Mouse (Mus musculus) neural tube, embryonic 12.5 days (tissue): ENCODE measurements around the gene Stpg4. TPM values are rescaled to one million over a fixed set of nuclear protein-coding genes. Genes with fewer than 3 reads are reported as not detected.

Experiments
- ATAC-seq: fragments of 200-750 bp; cut with Nextera tagmentation; 2 replicates; pipeline ENCODE4 v1.8.0; 2017; ENCODE audit warnings: low read depth, mild to moderate bottlenecking, moderate TSS enrichment, moderate library complexity; ENCODE audit not compliant: low FRiP score
- H3K27ac ChIP-seq: fragments of 300-500 bp; sonication (generic); 2 replicates; pipeline ENCODE4 v1.5.1; 2016
- H3K27me3 ChIP-seq: fragments of 300-500 bp; sonication (generic); replicated peaks from 2 replicates; pipeline ENCODE4 v1.6.1; 2016; ENCODE audit warnings: mild to moderate bottlenecking
- H3K36me3 ChIP-seq: fragments of 300-500 bp; sonication (generic); 2 replicates; pipeline ENCODE4 v1.6.1; 2016; ENCODE audit warnings: mild to moderate bottlenecking
- H3K4me1 ChIP-seq: fragments of 300-500 bp; sonication (generic); 2 replicates; pipeline ENCODE4 v1.6.1; 2016
- H3K4me2 ChIP-seq: fragments of 300-500 bp; sonication (generic); replicated peaks from 2 replicates; pipeline ENCODE4 v1.6.1; 2016; ENCODE audit warnings: mild to moderate bottlenecking
- H3K4me3 ChIP-seq: fragments of 300-500 bp; sonication (generic); 2 replicates; pipeline ENCODE4 v1.5.1; 2016
- H3K9ac ChIP-seq: fragments of 300-500 bp; sonication (generic); 2 replicates; pipeline ENCODE4 v1.6.1; 2016; ENCODE audit warnings: mild to moderate bottlenecking
- H3K9me3 ChIP-seq: fragments of 300-500 bp; sonication (generic); 2 replicates; pipeline ENCODE4 v1.6.1; 2016; ENCODE audit warnings: mild to moderate bottlenecking
- WGBS: fragments of 180-500 bp; shearing (Covaris S2); methylation state at CpG from one replicate; pipeline ENCODE4 v1.1.7; 2016; 5-methylcytosine and 5-hydroxymethylcytosine counted together
- polyA plus RNA-seq: library from polyadenylated mRNA; unstranded; fragments of >200 nt; fragmentation: Nextera tagmentation; extraction: Ambion mirVana; gene quantifications from 2 replicates; pipeline ENCODE4 v1.2.1, GENCODE M21; 2016

Gene Stpg4
- polyA plus RNA-seq, 1 experiment from 2014 or later, result not detected

GRCm38 (mm10) chr17:87445917-87446766 lies 18.6 kb upstream of the Stpg4 start:
- peaks cover 36% of the 10 kb centered on the region for H3K4me1 ChIP-seq
- WGBS, result under 1% methylated on average over 80 of the region's 86 CpGs
- peak overlapping the region; percentile 97 for H3K27ac ChIP-seq
- no peaks in the 10 kb centered on the region for H3K9me3 ChIP-seq
- peak overlapping the region; percentile 82 for H3K4me2 ChIP-seq
- H3K4me3 ChIP-seq, result peak overlapping the region; percentile 96
- no peaks in the 10 kb centered on the region for H3K27me3 ChIP-seq
- peak overlapping the region; percentile 99 for H3K9ac ChIP-seq
- ATAC-seq, result peak; percentile 76
- peaks cover 6% of the 10 kb centered on the region; the same call in 1 of the 2 replicates for H3K36me3 ChIP-seq

DNA sequence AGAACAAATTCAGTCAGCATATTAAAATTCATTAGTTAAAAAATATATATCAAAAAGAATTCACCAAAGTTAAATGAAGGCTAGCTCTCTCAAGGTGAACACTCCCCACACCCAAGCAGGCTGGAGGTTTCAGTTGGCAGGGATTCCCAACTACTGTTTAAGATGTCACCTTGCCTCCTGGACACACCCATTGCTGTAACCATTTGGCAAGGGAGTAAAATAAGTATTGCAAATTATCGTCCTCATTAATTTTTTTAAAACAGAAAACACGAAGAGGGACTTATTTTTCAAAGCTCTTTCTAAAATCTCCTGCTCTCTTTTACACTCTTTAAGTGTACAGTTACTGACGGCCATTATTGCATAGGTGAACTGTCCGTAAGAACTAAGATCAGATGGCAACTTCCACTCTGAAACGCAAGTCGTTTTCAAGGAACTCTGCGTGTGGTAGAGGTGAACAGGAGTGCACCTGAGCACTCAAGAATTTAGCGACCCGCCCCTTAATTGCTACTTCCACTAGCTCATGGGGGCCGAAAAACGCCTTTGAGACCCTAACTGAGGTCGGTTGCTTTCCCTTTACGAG lies 17.9 kb upstream of the Stpg4 start:
- no peak for ATAC-seq
- H3K4me2 ChIP-seq, result peak overlapping the region; percentile 82
- H3K4me1 ChIP-seq, result peaks cover 37% of the 10 kb centered on the region
- no peaks in the 10 kb centered on the region for H3K27me3 ChIP-seq
- peaks cover 6% of the 10 kb centered on the region; the same call in 1 of the 2 replicates for H3K36me3 ChIP-seq
- WGBS, result under 1% methylated on average over 13 of the region's 13 CpGs
- peak overlapping the region; percentile 96 for H3K4me3 ChIP-seq
- peak overlapping the region; percentile 99 for H3K9ac ChIP-seq
- H3K9me3 ChIP-seq, result no peaks in the 10 kb centered on the region
- H3K27ac ChIP-seq, result no peak overlapping the region

- Histone ChIP-seq H3K27ac (no peak overlapping the region), H3K9ac (0 out of 2 replicates have a peak overlapping the region, but pooled peaks have one; percentile 43), H3K27me3 (no peaks in the 10 kb centered on the region), H3K36me3 (peaks cover 6% of the 10 kb centered on the region; the same call in 1 of the 2 replicates), H3K4me2 (peak overlapping the region; percentile 82), H3K9me3 (no peaks in the 10 kb centered on the region), H3K4me1 (peaks cover 41% of the 10 kb centered on the region), H3K4me3 (peak overlapping the region; percentile 31)
- no peak for ATAC-seq
- 54% methylated on average over 4 of the region's 4 CpGs for WGBS
Measured at GRCm38 (mm10) chr17:87444763-87445162, 17.2 kb upstream of the Stpg4 start.

DNA sequence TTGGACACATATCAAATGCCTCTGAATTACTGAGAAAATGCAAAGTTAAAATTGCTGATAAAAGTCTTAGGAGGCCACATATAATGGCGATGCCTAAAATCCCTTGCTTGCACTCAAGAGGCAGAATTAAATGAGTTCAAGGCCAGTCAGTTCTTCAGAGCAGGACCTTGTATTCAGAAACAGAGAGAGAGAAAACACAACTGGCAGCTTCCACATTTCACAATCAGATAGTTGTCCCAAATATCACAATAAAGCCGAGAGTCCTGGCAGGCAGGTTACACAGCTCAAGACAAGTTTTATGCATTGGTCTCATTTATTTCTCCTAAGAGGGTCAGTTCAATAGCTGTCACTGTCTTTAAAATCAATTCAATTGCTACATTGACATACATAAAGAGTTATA lies 14.0 kb upstream of the Stpg4 start:
- H3K4me3 ChIP-seq, result no peak overlapping the region
- peaks cover 6% of the 10 kb centered on the region; the same call in 1 of the 2 replicates for H3K36me3 ChIP-seq
- H3K4me2 ChIP-seq, result peak overlapping the region; percentile 33
- no peaks in the 10 kb centered on the region for H3K27me3 ChIP-seq
- H3K4me1 ChIP-seq, result peaks cover 34% of the 10 kb centered on the region
- no peak overlapping the region for H3K9ac ChIP-seq
- H3K9me3 ChIP-seq, result no peaks in the 10 kb centered on the region
- no peak overlapping the region for H3K27ac ChIP-seq
- no peak for ATAC-seq
- 85% methylated on average over 2 of the region's 2 CpGs for WGBS

DNA sequence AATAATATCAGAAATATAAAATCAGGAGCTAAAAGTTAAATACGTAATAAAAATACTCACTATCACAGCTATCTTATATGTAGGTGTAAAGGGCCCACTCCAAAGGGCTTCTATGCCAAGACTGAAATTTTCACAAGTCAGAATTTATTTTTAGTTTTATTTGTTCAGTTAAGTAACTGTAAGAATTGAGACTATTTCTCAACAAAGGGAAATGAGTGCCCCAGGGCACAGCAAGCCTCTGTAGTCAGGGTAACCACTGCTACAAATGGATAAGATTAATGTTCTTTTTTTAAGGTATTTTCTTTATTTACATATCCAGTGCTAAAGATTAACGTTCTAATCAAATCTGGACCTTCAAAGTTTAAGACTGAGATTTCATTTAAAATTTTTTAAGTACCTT lies 11.9 kb upstream of the Stpg4 start:
- no peak overlapping the region for H3K9ac ChIP-seq
- no peak overlapping the region for H3K4me3 ChIP-seq
- peaks cover 30% of the 10 kb centered on the region for H3K4me1 ChIP-seq
- no peak overlapping the region for H3K27ac ChIP-seq
- H3K27me3 ChIP-seq, result no peaks in the 10 kb centered on the region
- ATAC-seq, result no peak
- WGBS, result 82% methylated on average over 2 of the region's 2 CpGs
- H3K4me2 ChIP-seq, result no peak overlapping the region
- H3K36me3 ChIP-seq, result peaks cover 21% of the 10 kb centered on the region
- no peaks in the 10 kb centered on the region for H3K9me3 ChIP-seq

GRCm38 (mm10) chr17:87433929-87434328 lies 6.4 kb upstream of the Stpg4 start:
- WGBS, result 95% methylated on average over 3 of the region's 3 CpGs

GRCm38 (mm10) chr17:87432743-87433142 lies 5.2 kb upstream of the Stpg4 start:
- H3K36me3 ChIP-seq, result peaks cover 67% of the 10 kb centered on the region
- H3K4me2 ChIP-seq, result no peak overlapping the region
- no peaks in the 10 kb centered on the region for H3K9me3 ChIP-seq
- H3K9ac ChIP-seq, result no peak overlapping the region
- H3K27ac ChIP-seq, result no peak overlapping the region
- ATAC-seq, result no peak
- H3K4me3 ChIP-seq, result no peak overlapping the region
- no peaks in the 10 kb centered on the region for H3K27me3 ChIP-seq
- 98% methylated on average over 5 of the region's 5 CpGs for WGBS
- no peaks in the 10 kb centered on the region for H3K4me1 ChIP-seq

More at GRCm38 (mm10) chr17:87433929-87434328, 6.4 kb upstream of the Stpg4 start:
- Histone ChIP-seq H3K4me2 (no peak overlapping the region), H3K4me3 (no peak overlapping the region), H3K4me1 (no peaks in the 10 kb centered on the region), H3K9ac (no peak overlapping the region), H3K27me3 (no peaks in the 10 kb centered on the region), H3K9me3 (no peaks in the 10 kb centered on the region), H3K36me3 (peaks cover 63% of the 10 kb centered on the region), H3K27ac (no peak overlapping the region)
- ATAC-seq, result no peak

- H3K27me3 ChIP-seq, result no peaks in the 10 kb centered on the region
- H3K4me1 ChIP-seq, result no peaks in the 10 kb centered on the region
- H3K27ac ChIP-seq, result no peak overlapping the region
- no peak overlapping the region for H3K9ac ChIP-seq
- no peak overlapping the region for H3K4me2 ChIP-seq
- H3K36me3 ChIP-seq, result peaks cover 70% of the 10 kb centered on the region
- ATAC-seq, result no peak
- no peaks in the 10 kb centered on the region for H3K9me3 ChIP-seq
- H3K4me3 ChIP-seq, result no peak overlapping the region
Measured at GRCm38 (mm10) chr17:87432314-87432713, 4.8 kb upstream of the Stpg4 start.

DNA sequence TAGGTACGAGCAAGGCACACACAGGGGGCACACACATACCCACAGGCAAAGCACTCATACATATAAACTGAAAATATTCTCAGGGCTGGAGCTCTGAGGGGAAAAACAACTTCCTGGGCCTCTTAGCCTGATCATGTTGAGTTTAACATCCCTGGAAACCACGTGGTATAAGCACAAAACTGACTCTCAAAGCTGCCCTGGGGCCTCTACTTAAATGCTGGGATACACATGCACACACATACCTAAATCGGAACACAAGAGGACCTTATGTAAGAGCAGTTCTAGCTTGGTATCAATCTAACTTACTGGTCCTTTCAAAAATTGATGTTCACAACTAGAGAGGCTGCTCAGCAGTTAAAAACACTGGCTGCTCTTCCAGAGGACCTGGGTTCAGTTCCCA lies 1.9 kb upstream of the Stpg4 start:
- Histone ChIP-seq H3K36me3 (peaks cover 55% of the 10 kb centered on the region), H3K4me1 (no peaks in the 10 kb centered on the region), H3K9ac (no peak overlapping the region), H3K4me2 (no peak overlapping the region), H3K27ac (no peak overlapping the region), H3K4me3 (no peak overlapping the region), H3K27me3 (no peaks in the 10 kb centered on the region), H3K9me3 (no peaks in the 10 kb centered on the region)
- ATAC-seq, result no peak
- WGBS, result 85% methylated on average over 3 of the region's 3 CpGs

DNA sequence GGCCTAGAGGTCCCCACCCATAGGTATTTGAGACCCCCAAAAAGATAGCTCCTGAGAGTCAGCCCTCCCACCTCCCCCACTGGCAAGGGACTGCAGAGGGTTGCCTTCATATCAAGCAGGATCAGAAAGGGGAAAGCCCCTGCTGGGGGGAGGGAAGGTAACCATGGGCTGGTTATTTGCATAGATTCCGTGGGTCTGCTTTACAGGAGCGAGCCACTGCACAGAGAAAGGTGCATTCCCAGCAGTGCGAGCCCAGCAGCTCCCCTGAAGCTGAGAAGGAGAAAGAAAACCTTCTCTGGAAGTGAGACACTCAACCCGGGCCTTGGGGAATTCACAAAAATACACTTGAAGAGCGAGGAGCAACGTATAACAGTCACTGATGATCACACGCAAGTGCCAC lies 9.5 kb downstream of the Stpg4 start:
- 82% methylated on average over 7 of the region's 7 CpGs for WGBS
- Histone ChIP-seq H3K9ac (no peak overlapping the region), H3K9me3 (no peaks in the 10 kb centered on the region), H3K4me3 (no peak overlapping the region), H3K27me3 (no peaks in the 10 kb centered on the region), H3K27ac (no peak overlapping the region), H3K36me3 (no peaks in the 10 kb centered on the region), H3K4me2 (no peak overlapping the region), H3K4me1 (no peaks in the 10 kb centered on the region)
- no peak for ATAC-seq

DNA sequence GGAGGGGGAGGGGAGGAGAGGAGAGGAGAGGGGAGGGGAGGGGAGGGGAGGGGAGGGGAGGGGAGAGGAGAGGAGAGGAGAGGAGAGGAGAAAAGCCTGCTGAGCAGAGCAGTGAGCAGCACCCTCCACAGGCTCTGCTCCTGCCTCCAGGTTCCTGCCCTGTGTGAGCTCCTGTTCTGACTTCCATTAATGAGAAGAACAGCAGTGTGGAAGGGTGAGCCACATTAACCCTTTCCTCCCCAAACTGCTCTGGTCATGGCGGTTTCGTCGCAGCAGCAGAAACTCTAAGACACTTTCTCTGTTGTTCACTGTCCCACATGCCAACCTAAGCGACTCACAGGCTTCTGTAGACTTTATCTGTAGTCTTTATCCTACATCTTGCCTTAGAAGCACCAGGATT lies 20.9 kb downstream of the Stpg4 start:
- H3K27ac ChIP-seq, result no peak overlapping the region
- no peak overlapping the region for H3K4me3 ChIP-seq
- no peaks in the 10 kb centered on the region for H3K9me3 ChIP-seq
- H3K9ac ChIP-seq, result no peak overlapping the region
- WGBS, result 80% methylated on average over 4 of the region's 4 CpGs
- no peak overlapping the region for H3K4me2 ChIP-seq
- no peaks in the 10 kb centered on the region for H3K36me3 ChIP-seq
- ATAC-seq, result no peak
- H3K4me1 ChIP-seq, result no peaks in the 10 kb centered on the region
- H3K27me3 ChIP-seq, result no peaks in the 10 kb centered on the region

DNA sequence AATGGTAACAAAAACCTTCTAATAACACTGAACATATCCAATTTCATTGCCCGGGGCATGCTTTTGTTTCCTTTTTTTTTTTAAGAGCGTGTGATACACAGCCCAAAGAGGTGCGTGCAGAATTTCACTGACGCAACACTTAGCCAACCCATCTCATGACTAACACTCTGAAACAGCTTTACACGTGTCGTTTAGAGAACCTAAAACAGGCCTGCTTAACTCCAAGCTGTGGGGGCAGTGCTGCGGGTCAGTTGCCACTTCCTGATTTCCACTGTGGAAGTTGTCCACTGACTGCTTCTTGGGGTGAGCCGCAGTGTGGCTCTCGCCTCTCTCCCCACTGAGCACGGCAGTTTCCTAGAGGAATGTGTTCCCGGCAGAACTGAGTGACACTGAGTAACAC lies 22.0 kb downstream of the Stpg4 start:
- H3K9me3 ChIP-seq, result no peaks in the 10 kb centered on the region
- no peak overlapping the region for H3K4me3 ChIP-seq
- no peak overlapping the region for H3K9ac ChIP-seq
- no peaks in the 10 kb centered on the region for H3K4me1 ChIP-seq
- no peak for ATAC-seq
- H3K27ac ChIP-seq, result no peak overlapping the region
- H3K36me3 ChIP-seq, result no peaks in the 10 kb centered on the region
- H3K27me3 ChIP-seq, result no peaks in the 10 kb centered on the region
- H3K4me2 ChIP-seq, result no peak overlapping the region
- 72% methylated on average over 11 of the region's 11 CpGs for WGBS
